Mouse (Mus musculus) embryonic facial prominence, embryonic 12.5 days (tissue): Measurements from ENCODE around the gene Dhx8. TPM values are rescaled to one million over a fixed set of nuclear protein-coding genes. Genes with fewer than 3 reads are reported as not detected.

Source experiments
- ATAC-seq: fragments of 200-750 bp; cut with Nextera tagmentation; 2 replicates; pipeline ENCODE4 v1.8.0; 2017; ENCODE audit not compliant: insufficient number of reproducible peaks, insufficient read depth, low FRiP score, low TSS enrichment
- H3K27ac ChIP-seq: fragments of 300-500 bp; sonication (generic); 2 replicates; pipeline ENCODE4 v1.5.1; 2016; ENCODE audit warnings: mild to moderate bottlenecking
- H3K27me3 ChIP-seq: fragments of 300-500 bp; sonication (generic); 2 replicates; pipeline ENCODE4 v1.6.1; 2016; ENCODE audit warnings: mild to moderate bottlenecking, moderate library complexity
- H3K36me3 ChIP-seq: fragments of 300-500 bp; sonication (generic); 2 replicates; pipeline ENCODE4 v1.6.1; 2016; ENCODE audit warnings: mild to moderate bottlenecking
- H3K4me1 ChIP-seq: fragments of 300-500 bp; sonication (generic); 2 replicates; pipeline ENCODE4 v1.6.1; 2016
- H3K4me2 ChIP-seq: fragments of 300-500 bp; sonication (generic); replicated peaks from 2 replicates; pipeline ENCODE4 v1.6.1; 2016; ENCODE audit warnings: mild to moderate bottlenecking, moderate library complexity
- H3K4me3 ChIP-seq: fragments of 300-500 bp; sonication (generic); 2 replicates; pipeline ENCODE4 v1.5.1; 2016; ENCODE audit warnings: mild to moderate bottlenecking
- H3K9ac ChIP-seq: fragments of 300-500 bp; sonication (generic); 2 replicates; pipeline ENCODE4 v1.6.1; 2016; ENCODE audit warnings: mild to moderate bottlenecking, moderate library complexity
- H3K9me3 ChIP-seq: fragments of 300-500 bp; sonication (generic); 2 replicates; pipeline ENCODE4 v1.6.1; 2016; ENCODE audit warnings: mild to moderate bottlenecking, moderate library complexity
- WGBS: fragments of 180-500 bp; shearing (Covaris S2); methylation state at CpG from one replicate; pipeline ENCODE4 v1.1.7; 2016; 5-methylcytosine and 5-hydroxymethylcytosine counted together
- polyA plus RNA-seq: library from polyadenylated mRNA; unstranded; fragments of >200 nt; fragmentation: Nextera tagmentation; extraction: Ambion mirVana; gene quantifications from 2 replicates; pipeline ENCODE4 v1.2.1, GENCODE M21; 2016

Dhx8 gene
- 48.1 and 50.4 TPM in 2 replicates for polyA plus RNA-seq

DNA sequence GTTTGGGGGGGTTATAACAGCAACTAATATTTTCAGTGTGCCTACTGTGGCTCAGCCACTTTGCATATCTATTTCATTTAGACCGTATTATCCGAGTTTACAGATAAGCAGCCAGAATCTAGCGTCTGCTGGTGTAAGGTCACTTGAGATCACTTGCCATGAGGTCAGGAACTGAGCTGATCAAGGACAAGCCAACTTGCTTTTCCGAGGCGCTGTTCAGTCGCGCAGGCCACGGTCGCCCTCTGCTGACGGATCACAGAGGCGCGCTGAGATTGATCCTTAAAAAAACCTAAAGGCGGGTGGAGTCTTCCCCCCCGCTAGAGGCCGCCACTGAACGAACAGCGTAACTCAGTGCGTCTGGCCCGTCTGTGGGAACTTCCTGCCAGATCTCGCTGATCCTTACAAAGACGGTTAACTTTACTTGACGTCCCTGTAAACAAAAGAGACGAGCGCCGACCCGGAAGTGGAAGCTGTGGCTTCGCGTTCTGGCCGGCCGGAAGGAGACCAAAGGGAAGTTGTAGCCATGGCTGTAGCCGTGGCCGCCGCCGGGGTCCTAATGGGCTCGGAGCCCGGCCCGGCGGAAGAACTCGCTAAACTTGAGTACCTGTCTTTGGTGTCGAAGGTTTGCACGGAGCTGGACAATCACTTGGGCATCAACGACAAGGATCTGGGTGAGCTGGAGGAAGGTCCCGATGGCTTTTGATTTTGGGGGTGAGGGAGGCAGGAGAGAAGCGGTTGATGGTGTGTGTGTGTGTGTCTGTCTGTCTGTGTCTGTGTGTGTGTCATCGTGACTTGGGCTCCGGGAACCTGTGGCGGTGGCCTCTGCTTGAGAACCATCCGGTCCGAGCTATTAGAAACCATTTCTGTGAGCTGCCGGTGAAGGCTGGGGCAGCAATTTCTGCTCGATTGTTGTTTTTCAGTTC is at the start of gene Dhx8:
Dhx8 (plus strand) TSS at position 402 of the 923 bp plus-strand sequence.
- WGBS = under 1% methylated on average over 51 of the region's 51 CpGs
- H3K27me3 ChIP-seq = no peaks in the 10 kb centered on the region
- peaks cover 28% of the 10 kb centered on the region for H3K36me3 ChIP-seq
- ATAC-seq = peak; percentile 95
- no peaks in the 10 kb centered on the region for H3K9me3 ChIP-seq
- peaks cover 5% of the 10 kb centered on the region for H3K4me1 ChIP-seq
- peak within 1 kb of the TSS; percentile 77 for H3K9ac ChIP-seq
- H3K4me3 ChIP-seq = peak within 1 kb of the TSS; percentile 82
- 0 out of 2 replicates have a peak within 1 kb of the TSS, but pooled peaks have one; percentile 47 for H3K27ac ChIP-seq
- peak within 1 kb of the TSS; percentile 92 for H3K4me2 ChIP-seq

DNA sequence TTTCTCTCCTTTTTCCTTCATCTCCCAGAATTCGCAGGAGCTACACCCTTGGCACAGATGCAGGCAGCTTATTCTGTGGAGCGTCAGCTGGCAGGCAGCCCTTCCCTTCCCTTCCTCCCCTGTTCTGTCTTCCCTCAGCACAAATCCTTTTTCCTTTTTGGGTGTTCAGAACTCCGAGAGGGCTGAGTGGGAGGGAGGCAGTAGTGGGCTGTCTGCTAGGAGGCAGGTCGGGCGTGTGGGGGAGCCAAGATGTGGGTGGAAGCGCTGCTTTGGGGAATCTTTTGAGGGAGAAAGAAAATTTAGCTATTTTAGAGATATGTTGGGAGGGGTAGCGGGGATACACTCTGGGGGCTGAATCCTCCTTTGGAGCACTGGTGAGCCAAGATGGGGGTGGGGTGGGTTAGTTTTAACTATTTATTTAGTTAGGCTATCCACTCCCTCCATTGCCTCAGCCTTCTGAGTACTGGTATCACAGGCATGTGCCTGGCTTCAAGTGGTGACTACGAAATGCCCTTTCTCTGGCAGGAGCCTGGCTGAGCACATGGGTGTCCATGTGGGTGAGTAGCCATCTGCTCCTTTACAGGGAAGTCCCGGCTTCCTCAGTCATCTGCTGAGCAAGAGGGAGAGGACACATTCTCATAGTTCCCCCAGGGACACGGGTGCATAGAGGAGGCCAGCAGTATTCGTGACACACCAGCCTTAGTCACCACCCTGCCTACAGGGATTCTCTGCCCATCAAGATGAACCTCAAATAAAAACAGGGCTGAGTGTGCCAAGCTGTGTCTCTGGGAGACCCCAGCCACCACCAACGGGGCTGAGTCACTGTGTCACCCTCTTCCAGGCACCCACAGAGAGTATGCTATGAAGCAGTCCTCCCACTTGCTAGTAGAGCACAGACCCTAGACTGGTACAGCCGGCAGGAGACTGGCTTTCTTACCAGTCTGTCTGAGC is 45.1 kb upstream of the Dhx8 start:
- Histone ChIP-seq H3K9ac (no peak overlapping the region), H3K36me3 (no peaks in the 10 kb centered on the region), H3K4me2 (no peak overlapping the region), H3K4me1 (0 out of 2 replicates have a peak, but pooled peaks cover 9% of the 10 kb centered on the region), H3K27me3 (no peaks in the 10 kb centered on the region), H3K4me3 (no peak overlapping the region), H3K9me3 (no peaks in the 10 kb centered on the region), H3K27ac (0 out of 2 replicates have a peak overlapping the region, but pooled peaks have one; percentile 50)
- 62% methylated on average over 13 of the region's 13 CpGs for WGBS
- ATAC-seq = no peak

GRCm38 (mm10) chr11:101689701-101690113 is 43.0 kb upstream of the Dhx8 start:
- no peak overlapping the region for H3K27ac ChIP-seq
- 64% methylated on average over 10 of the region's 10 CpGs for WGBS
- no peak overlapping the region for H3K4me3 ChIP-seq
- no peak overlapping the region for H3K4me2 ChIP-seq
- H3K9ac ChIP-seq = no peak overlapping the region
- H3K27me3 ChIP-seq = no peaks in the 10 kb centered on the region
- H3K36me3 ChIP-seq = no peaks in the 10 kb centered on the region
- H3K9me3 ChIP-seq = no peaks in the 10 kb centered on the region
- H3K4me1 ChIP-seq = 0 out of 2 replicates have a peak, but pooled peaks cover 9% of the 10 kb centered on the region
- no peak for ATAC-seq

DNA sequence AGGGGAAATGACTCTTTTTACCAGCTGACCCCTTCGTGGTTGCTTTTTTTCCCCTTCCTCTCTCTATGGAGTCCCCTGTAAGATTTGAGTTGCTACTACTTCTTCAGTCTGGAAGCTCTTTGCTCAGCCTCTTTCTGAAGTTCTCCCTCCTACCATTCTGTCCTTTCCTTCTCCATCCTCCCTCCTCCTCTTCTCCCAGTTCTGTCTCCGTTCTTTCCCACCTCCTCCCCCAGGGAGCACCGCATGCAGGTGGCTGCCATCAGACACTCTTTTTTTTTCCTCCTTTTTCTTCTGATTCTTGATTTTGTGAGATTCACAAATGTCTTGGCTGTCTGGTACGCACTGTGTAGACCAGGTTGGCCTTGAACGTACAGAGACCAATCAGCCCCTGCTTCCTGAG is 42.4 kb upstream of the Dhx8 start:
- Histone ChIP-seq H3K4me3 (no peak overlapping the region), H3K27me3 (no peaks in the 10 kb centered on the region), H3K4me2 (no peak overlapping the region), H3K4me1 (0 out of 2 replicates have a peak, but pooled peaks cover 11% of the 10 kb centered on the region), H3K36me3 (no peaks in the 10 kb centered on the region), H3K27ac (no peak overlapping the region), H3K9ac (no peak overlapping the region), H3K9me3 (no peaks in the 10 kb centered on the region)
- 67% methylated on average over 5 of the region's 5 CpGs for WGBS
- no peak for ATAC-seq

GRCm38 (mm10) chr11:101695906-101696661 is 36.6 kb upstream of the Dhx8 start:
- peak overlapping the region; percentile 25 for H3K4me3 ChIP-seq
- WGBS = 4% methylated on average over 20 of the region's 20 CpGs
- peak overlapping the region; percentile 55 for H3K4me2 ChIP-seq
- peak overlapping the region; percentile 36; the same call in 1 of the 2 replicates for H3K9ac ChIP-seq
- no peaks in the 10 kb centered on the region for H3K27me3 ChIP-seq
- peak overlapping the region; percentile 76 for H3K27ac ChIP-seq
- ATAC-seq = peak; percentile 64; the same call in 1 of the 2 replicates
- H3K9me3 ChIP-seq = no peaks in the 10 kb centered on the region
- peaks cover 28% of the 10 kb centered on the region; the same call in 1 of the 2 replicates for H3K4me1 ChIP-seq
- H3K36me3 ChIP-seq = no peaks in the 10 kb centered on the region

DNA sequence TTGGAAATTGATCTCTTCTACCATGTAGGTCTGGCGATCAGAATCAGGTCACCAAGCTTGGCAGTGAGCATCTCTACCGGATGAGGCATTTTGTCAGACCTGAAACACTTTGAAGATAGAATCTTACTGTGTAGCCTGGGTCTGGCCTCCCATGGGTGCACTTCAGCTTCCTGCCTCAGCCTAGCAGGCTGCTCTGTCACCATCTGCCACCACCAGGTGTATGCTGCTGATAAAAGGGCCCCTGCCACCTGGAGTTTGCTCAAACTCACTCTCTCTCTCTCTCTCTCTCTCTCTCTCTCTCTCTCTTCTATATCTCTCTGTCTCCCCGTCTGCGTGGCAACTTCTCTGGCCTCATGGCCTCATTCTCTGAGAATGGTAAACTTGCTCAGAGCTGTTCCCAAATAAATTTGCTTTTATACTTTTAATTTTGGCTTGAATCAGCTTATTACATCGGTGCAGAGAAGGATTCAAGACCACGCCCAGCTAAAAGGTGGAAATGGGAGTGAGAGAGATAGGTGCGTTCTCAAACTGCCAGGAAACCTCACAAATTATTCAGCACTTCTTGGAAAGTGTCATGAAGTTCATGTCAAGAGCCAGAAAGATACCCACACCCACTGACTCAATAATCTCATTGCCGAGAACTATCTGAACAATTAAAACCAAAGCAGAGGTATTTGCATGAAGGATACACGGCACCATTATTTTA is 35.4 kb upstream of the Dhx8 start:
- Histone ChIP-seq H3K36me3 (no peaks in the 10 kb centered on the region), H3K27me3 (no peaks in the 10 kb centered on the region), H3K9ac (no peak overlapping the region), H3K4me3 (no peak overlapping the region), H3K9me3 (no peaks in the 10 kb centered on the region), H3K4me2 (no peak overlapping the region), H3K27ac (peak overlapping the region; percentile 69), H3K4me1 (peaks cover 28% of the 10 kb centered on the region; the same call in 1 of the 2 replicates)
- 90% methylated on average over 9 of the region's 9 CpGs for WGBS
- ATAC-seq = no peak

- H3K36me3 ChIP-seq = no peaks in the 10 kb centered on the region
- H3K9ac ChIP-seq = no peak overlapping the region
- no peak overlapping the region for H3K4me2 ChIP-seq
- H3K27ac ChIP-seq = no peak overlapping the region
- no peaks in the 10 kb centered on the region for H3K27me3 ChIP-seq
- no peak overlapping the region for H3K4me3 ChIP-seq
- ATAC-seq = no peak
- peaks cover 28% of the 10 kb centered on the region; the same call in 1 of the 2 replicates for H3K4me1 ChIP-seq
- no peaks in the 10 kb centered on the region for H3K9me3 ChIP-seq
Measured at GRCm38 (mm10) chr11:101698114-101698513, 34.6 kb upstream of the Dhx8 start.

GRCm38 (mm10) chr11:101699556-101699955 is 33.2 kb upstream of the Dhx8 start:
- H3K36me3 ChIP-seq = no peaks in the 10 kb centered on the region
- ATAC-seq = no peak
- H3K4me2 ChIP-seq = no peak overlapping the region
- no peak overlapping the region for H3K9ac ChIP-seq
- 68% methylated on average over 1 of the region's 1 CpGs for WGBS
- H3K27me3 ChIP-seq = no peaks in the 10 kb centered on the region
- no peaks in the 10 kb centered on the region for H3K9me3 ChIP-seq
- no peak overlapping the region for H3K4me3 ChIP-seq
- no peak overlapping the region for H3K27ac ChIP-seq
- peaks cover 31% of the 10 kb centered on the region; the same call in 1 of the 2 replicates for H3K4me1 ChIP-seq

- Histone ChIP-seq H3K4me1 (peaks cover 31% of the 10 kb centered on the region; the same call in 1 of the 2 replicates), H3K27ac (no peak overlapping the region)
Measured at GRCm38 (mm10) chr11:101699991-101700390, 32.7 kb upstream of the Dhx8 start.

GRCm38 (mm10) chr11:101700446-101700845 is 32.3 kb upstream of the Dhx8 start:
- Histone ChIP-seq H3K9me3 (no peaks in the 10 kb centered on the region), H3K27me3 (no peaks in the 10 kb centered on the region), H3K4me2 (no peak overlapping the region), H3K9ac (no peak overlapping the region), H3K36me3 (no peaks in the 10 kb centered on the region), H3K4me3 (no peak overlapping the region), H3K27ac (no peak overlapping the region), H3K4me1 (peaks cover 28% of the 10 kb centered on the region; the same call in 1 of the 2 replicates)
- 19% methylated on average over 12 of the region's 12 CpGs for WGBS
- ATAC-seq = no peak

More at GRCm38 (mm10) chr11:101699991-101700390, 32.7 kb upstream of the Dhx8 start:
- H3K27me3 ChIP-seq = no peaks in the 10 kb centered on the region
- H3K9ac ChIP-seq = no peak overlapping the region
- ATAC-seq = no peak
- H3K9me3 ChIP-seq = no peaks in the 10 kb centered on the region
- H3K36me3 ChIP-seq = no peaks in the 10 kb centered on the region
- no peak overlapping the region for H3K4me3 ChIP-seq
- H3K4me2 ChIP-seq = no peak overlapping the region
- 31% methylated on average over 7 of the region's 7 CpGs for WGBS
